Mouse (Mus musculus): ENCODE results near the gene 4930595D18Rik. TPM values are rescaled to one million over a fixed set of nuclear protein-coding genes. Genes with fewer than 3 reads are reported as not detected.

4930595D18Rik gene
- polyA plus RNA-seq, 1 experiment = not detected

DNA sequence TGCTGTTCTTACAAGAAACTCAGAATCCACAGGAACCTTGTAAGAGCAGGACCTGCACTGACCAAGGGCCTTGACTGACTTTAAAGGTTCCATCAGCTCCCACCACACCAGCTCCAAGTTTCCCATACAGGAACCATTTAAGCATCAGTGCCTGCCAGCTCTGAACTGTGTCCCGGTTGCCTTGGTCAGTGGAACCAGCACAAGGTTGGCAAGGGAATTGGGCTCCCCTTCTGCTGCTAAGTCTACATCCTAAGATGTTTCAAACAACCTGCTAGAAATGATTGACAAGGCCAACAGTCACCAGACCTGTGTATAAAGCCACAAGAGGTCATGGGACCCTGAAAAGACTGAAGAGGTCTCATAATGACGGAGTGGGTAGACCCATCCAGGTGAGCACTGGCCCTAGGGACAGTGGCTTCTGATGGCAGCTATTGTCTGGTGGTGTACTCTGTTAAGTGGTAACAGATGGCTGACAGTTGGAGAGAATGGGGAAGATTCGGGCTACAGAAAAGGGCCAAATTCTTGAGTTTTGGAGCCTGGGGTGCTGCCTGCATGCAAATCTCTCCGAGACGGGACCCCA, 64.7 kb downstream of the 4930595D18Rik start:
- 98% methylated on average over 5 of the region's 5 CpGs for WGBS
- Histone ChIP-seq H3K27me3 (ENCODE audit: control insufficient read depth, insufficient read depth, low read length) (no peaks in the 10 kb centered on the region), H3K36me3 (ENCODE audit: control insufficient read depth, insufficient read depth, low read length) (peaks cover 16% of the 10 kb centered on the region), H3K4me1 (replicated peaks; ENCODE audit: control insufficient read depth, insufficient read depth, low read length) (no peaks in the 10 kb centered on the region), H3K4me3 (ENCODE audit: control insufficient read depth, insufficient read depth, low read length) (no peak overlapping the region), H3K27ac (ENCODE audit: control insufficient read depth, insufficient read depth, low read length) (no peak overlapping the region)
- TF ChIP-seq CTCF (IDR thresholded peaks at IDR 0.05; ENCODE audit: borderline replicate concordance, control insufficient read depth, extremely low read depth, insufficient read depth, low read length, poor library complexity) (no peak), POLR2A (IDR thresholded peaks at IDR 0.05; ENCODE audit: control insufficient read depth, extremely low read depth, insufficient read depth, low read length, poor library complexity) (no peak)
- DNase-seq = no peak

DNA sequence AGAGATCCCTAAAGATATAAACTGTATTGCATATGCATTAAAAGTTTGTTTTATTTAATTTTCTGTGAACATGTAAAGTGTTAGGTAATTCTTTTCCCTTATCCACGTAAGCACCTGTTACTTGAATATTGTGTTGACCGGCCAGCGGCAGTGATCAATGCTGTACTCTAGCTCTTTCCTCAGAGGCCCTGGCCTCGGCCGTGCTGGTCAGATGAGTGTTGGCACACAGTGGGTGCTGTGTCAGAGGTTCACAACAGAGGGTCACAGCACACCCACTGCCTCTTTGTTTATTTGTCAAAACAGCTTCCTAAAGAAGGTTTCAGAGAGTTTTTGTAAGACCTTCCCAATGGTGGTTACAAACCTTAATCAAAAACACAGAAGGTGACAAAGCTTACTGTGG, 69.7 kb downstream of the 4930595D18Rik start:
- H3K4me1 ChIP-seq (replicated peaks; ENCODE audit: control insufficient read depth, insufficient read depth, low read length) = no peaks in the 10 kb centered on the region
- no peaks in the 10 kb centered on the region for H3K27me3 ChIP-seq (ENCODE audit: control insufficient read depth, insufficient read depth, low read length)
- H3K27ac ChIP-seq (ENCODE audit: control insufficient read depth, insufficient read depth, low read length) = no peak overlapping the region
- DNase-seq = no peak
- peaks cover 60% of the 10 kb centered on the region for H3K36me3 ChIP-seq (ENCODE audit: control insufficient read depth, insufficient read depth, low read length)
- WGBS = over 99% methylated on average over 5 of the region's 5 CpGs
- H3K4me3 ChIP-seq (ENCODE audit: control insufficient read depth, insufficient read depth, low read length) = no peak overlapping the region
- TF ChIP-seq POLR2A (IDR thresholded peaks at IDR 0.05; ENCODE audit: control insufficient read depth, extremely low read depth, insufficient read depth, low read length, poor library complexity) = no peak
- TF ChIP-seq CTCF (IDR thresholded peaks at IDR 0.05; ENCODE audit: borderline replicate concordance, control insufficient read depth, extremely low read depth, insufficient read depth, low read length, poor library complexity) = no peak

DNA sequence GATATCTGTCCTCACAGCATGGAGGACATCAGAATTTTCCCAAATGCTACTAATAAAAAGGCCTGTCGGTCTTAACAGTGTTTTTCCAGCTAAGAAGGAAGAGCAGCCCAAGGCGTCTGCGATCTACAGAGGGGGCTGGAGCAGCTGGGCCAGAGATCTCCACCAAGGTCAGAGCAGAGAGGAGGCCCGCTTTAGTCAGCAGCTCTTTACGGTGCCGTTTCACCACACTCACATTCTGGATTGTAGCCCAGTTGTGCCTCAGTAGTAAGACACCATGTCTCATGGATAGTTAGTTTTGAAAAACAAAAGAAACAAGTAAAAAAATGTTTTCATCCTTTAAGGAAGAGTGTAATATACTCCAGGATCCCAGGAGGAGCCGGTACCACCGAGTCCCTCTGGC, 73.1 kb downstream of the 4930595D18Rik start:
- no peak overlapping the region for H3K27ac ChIP-seq (ENCODE audit: control insufficient read depth, insufficient read depth, low read length)
- no peaks in the 10 kb centered on the region for H3K4me1 ChIP-seq (replicated peaks; ENCODE audit: control insufficient read depth, insufficient read depth, low read length)
- 97% methylated on average over 8 of the region's 8 CpGs for WGBS
- no peak for DNase-seq
- H3K4me3 ChIP-seq (ENCODE audit: control insufficient read depth, insufficient read depth, low read length) = no peak overlapping the region
- TF ChIP-seq CTCF (IDR thresholded peaks at IDR 0.05; ENCODE audit: borderline replicate concordance, control insufficient read depth, extremely low read depth, insufficient read depth, low read length, poor library complexity) = no peak
- no peak for TF ChIP-seq POLR2A (IDR thresholded peaks at IDR 0.05; ENCODE audit: control insufficient read depth, extremely low read depth, insufficient read depth, low read length, poor library complexity)
- H3K27me3 ChIP-seq (ENCODE audit: control insufficient read depth, insufficient read depth, low read length) = no peaks in the 10 kb centered on the region
- peaks cover 81% of the 10 kb centered on the region for H3K36me3 ChIP-seq (ENCODE audit: control insufficient read depth, insufficient read depth, low read length)

Other genes with a start within 250 kb of the 4930595D18Rik start
- gene Ankrd9, start 205.5 kb downstream of the 4930595D18Rik start, polyA plus RNA-seq (2012; rRNA removed) = 32.6 and 33.0 TPM in 2 replicates
- gene Rcor1, start 145.1 kb downstream of the 4930595D18Rik start, polyA plus RNA-seq (2012; rRNA removed) = 21.9 and 24.4 TPM in 2 replicates
- gene Traf3, start 18.1 kb downstream of the 4930595D18Rik start, polyA plus RNA-seq (2012; rRNA removed) = 40.2 and 45.9 TPM in 2 replicates
- 7.0 and 8.8 TPM in 2 replicates for gene Amn, start 86.6 kb upstream of the 4930595D18Rik start, polyA plus RNA-seq (2012; rRNA removed)
- 59.2 and 62.1 TPM in 2 replicates for gene Cdc42bpb, start 193.2 kb upstream of the 4930595D18Rik start, polyA plus RNA-seq (2012; rRNA removed)
- gene Lbhd2, start 222.3 kb upstream of the 4930595D18Rik start, polyA plus RNA-seq (2012; rRNA removed) = 1.4 and 1.9 TPM in 2 replicates
- gene Exoc3l4, start 232.5 kb upstream of the 4930595D18Rik start, polyA plus RNA-seq (2012; rRNA removed) = 31.0 and 41.5 TPM in 2 replicates

All from thymus, adult 2 months (tissue).